Mouse (Mus musculus) left cerebral cortex, postnatal 25 days (tissue): ENCODE results near the gene Qpctl. TPM values are rescaled to one million over a fixed set of nuclear protein-coding genes. Genes with fewer than 3 reads are reported as not detected.

ENCODE experiments used
- DNase-seq, 2 experiments: peaks; one replicate each; pipeline ENCODE4 v3.0.0; 2022; ENCODE audit warnings: low spot score in 2 of 2, mixed read lengths in 1 of 2
- intact Hi-C: fragments of 180-260 bp; cut with DNase I; formaldehyde crosslinking; loops from one replicate; pipeline ENCODE4 v1.15.1; 2025
- microRNA-seq, 2 experiments: library from miRNA; unstranded; fragments of <30 nt; microRNA quantifications; one replicate each; pipeline ENCODE4 v1.2.0; 2022
- total RNA-seq, 2 experiments: library from RNA; stranded (reverse); gene quantifications; 2 replicates each; pipeline ENCODE4 v1.2.3; 2021

Qpctl gene
- total RNA-seq, 2 experiments from 2014 or later = 15.5 to 16.0 TPM

GRCm38 (mm10) chr7:19094826-19095750 lies 54.0 kb downstream of the Qpctl start:
- peak in 1 of 2 experiments; percentile 41 for DNase-seq
- intact Hi-C loops = loop anchor here (2.0 kb wide), 1 partner anchor 24 kb away; the partner anchor contains the start of genes Fbxo46 and Gm4969

- intact Hi-C loops = loop anchor here (2.0 kb wide), 1 partner anchor 24 kb away; the partner anchor contains the start of genes Fbxo46 and Gm4969
- no peak for DNase-seq
These were observed 54.6 kb downstream of the Qpctl start, which contains the start of gene Six5 for GRCm38 (mm10) chr7:19094471-19094825. TSS of gene Six5 (plus strand) at chr7:19094594.

- DNase-seq = peak; percentile 82 to 83
- intact Hi-C loops = loop anchor here (2.0 kb wide), 1 partner anchor 25 kb away; the partner anchor contains the start of genes Fbxo46 and Gm4969
These were observed 55.3 kb downstream of the Qpctl start for GRCm38 (mm10) chr7:19093537-19094385.

GRCm38 (mm10) chr7:19093174-19093521 lies 55.9 kb downstream of the Qpctl start:
- DNase-seq = peak; percentile 70
- intact Hi-C loops = no loop called here

GRCm38 (mm10) chr7:19092381-19093173 lies 56.5 kb downstream of the Qpctl start:
- no peak for DNase-seq
- intact Hi-C loops = loop anchor here (1.0 kb wide), 1 partner anchor 23 kb away; no protein-coding TSS in a partner anchor

- intact Hi-C loops = loop anchor here (1.0 kb wide), 1 partner anchor 23 kb away; no protein-coding TSS in a partner anchor
- no peak for DNase-seq
These were observed 57.2 kb downstream of the Qpctl start for GRCm38 (mm10) chr7:19091913-19092312.

Small RNA genes within 50 kb of the gene (microRNA-seq; reads per million reads assigned to microRNA genes)
- gene Mir330 = 12,624 to 15,238 reads per million in 2 experiments

Other genes with a start within 250 kb of the Qpctl start
- gene Ccdc61, start 238.9 kb downstream of the Qpctl start, total RNA-seq = 10 to 100 TPM in 1 of 2 experiments, 1 to 10 TPM in 1; 9.9 to 10.5 TPM
- gene Nova2, start 223.4 kb downstream of the Qpctl start, total RNA-seq = 10 to 100 TPM; 78.2 to 84.6 TPM
- gene Nanos2, start 161.9 kb downstream of the Qpctl start, total RNA-seq = under 1 TPM; 0.53 to 0.76 TPM
- 10 to 100 TPM; 50.4 to 53.3 TPM for gene Mypop, start 158.0 kb downstream of the Qpctl start, total RNA-seq
- 10 to 100 TPM; 46.7 to 48.3 TPM for gene Irf2bp1, start 145.2 kb downstream of the Qpctl start, total RNA-seq
- gene Foxa3, start 125.8 kb downstream of the Qpctl start, total RNA-seq = not detected
- gene Sympk, start 124.9 kb downstream of the Qpctl start, total RNA-seq = 100 to 1,000 TPM; 122 to 133 TPM
- under 1 TPM; 0.14 to 0.30 TPM for gene Rsph6a, start 94.6 kb downstream of the Qpctl start, total RNA-seq
- gene Dmwd, start 73.1 kb downstream of the Qpctl start, total RNA-seq = 100 to 1,000 TPM; 138 to 142 TPM
- 10 to 100 TPM; 25.0 to 37.5 TPM for gene Dmpk, start 65.4 kb downstream of the Qpctl start, total RNA-seq
- gene Six5, start 54.7 kb downstream of the Qpctl start, total RNA-seq = 1 to 10 TPM; 1.6 to 2.2 TPM
- under 1 TPM; 0.25 to 0.32 TPM for gene Gm4969, start 30.9 kb downstream of the Qpctl start, total RNA-seq
- 10 to 100 TPM; 12.5 to 14.4 TPM for gene Fbxo46, start 29.4 kb downstream of the Qpctl start, total RNA-seq
- 10 to 100 TPM; 72.8 to 77.5 TPM for gene Snrpd2, start 431 bp upstream of the Qpctl start, total RNA-seq
- gene Gipr, start 16.8 kb upstream of the Qpctl start, total RNA-seq = 1 to 10 TPM; 1.1 to 1.5 TPM
- gene Eml2, start 27.1 kb upstream of the Qpctl start, total RNA-seq = 100 to 1,000 TPM; 125 to 133 TPM
- 1 to 10 TPM; 3.7 to 4.3 TPM for gene Gpr4, start 63.2 kb upstream of the Qpctl start, total RNA-seq
- 10 to 100 TPM; 46.6 to 47.3 TPM for gene Opa3, start 79.0 kb upstream of the Qpctl start, total RNA-seq
- 10 to 100 TPM; 13.1 to 14.3 TPM for gene Vasp, start 122.5 kb upstream of the Qpctl start, total RNA-seq
- under 1 TPM in 1 of 2 experiments, not detected in 1; 0.55 TPM for gene Ppm1n, start 130.8 kb upstream of the Qpctl start, total RNA-seq
- gene Rtn2, start 133.3 kb upstream of the Qpctl start, total RNA-seq = 100 to 1,000 TPM; 112 TPM
- gene Fosb, start 160.8 kb upstream of the Qpctl start, total RNA-seq = 10 to 100 TPM; 21.0 to 26.0 TPM
- gene Ercc1, start 195.5 kb upstream of the Qpctl start, total RNA-seq = 10 to 100 TPM; 34.1 to 40.5 TPM
- 10 to 100 TPM; 16.6 to 20.0 TPM for gene Cd3eap, start 210.2 kb upstream of the Qpctl start, total RNA-seq
- gene Ppp1r13l, start 210.5 kb upstream of the Qpctl start, total RNA-seq = 1 to 10 TPM; 5.4 to 9.9 TPM
- 10 to 100 TPM; 31.9 to 32.3 TPM for gene Ercc2, start 232.7 kb upstream of the Qpctl start, total RNA-seq